Mouse (Mus musculus) cerebellum, postnatal 36 days (tissue): Measurements from ENCODE around the gene Rbm47.
"Not testable (repeated sequence)": the region's sequence is repeated elsewhere in the genome, so short reads cannot be mapped to it uniquely, and the experiment has no call there.

Source experiments
- DNase-seq, 2 experiments: peaks; one replicate each; pipeline ENCODE4 v3.0.0; 2021 to 2022; ENCODE audit warnings: mixed read lengths in 2 of 2

Rbm47 gene

DNA sequence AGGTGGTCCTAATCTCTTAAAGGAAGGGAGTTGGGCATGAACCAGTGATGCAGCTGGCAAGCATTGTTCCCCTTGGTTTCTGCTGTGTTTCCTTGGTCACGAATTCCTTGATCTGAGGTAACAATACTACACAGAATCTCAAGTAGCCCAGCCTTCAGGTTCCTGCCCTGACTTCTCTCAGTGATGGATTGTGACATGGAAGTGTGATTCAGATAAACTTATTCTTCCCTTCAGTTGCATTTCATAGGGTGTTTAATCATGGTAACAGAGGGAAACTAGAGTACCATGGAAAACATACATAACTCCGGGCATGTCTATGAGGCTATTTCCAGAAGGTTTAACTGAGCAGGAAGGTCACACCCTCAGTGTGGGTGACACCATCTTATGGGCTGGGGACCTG lies at the start of gene Rbm47:
Rbm47 (minus strand) TSS at position 101 of the 400 bp plus-strand sequence.
- no peak for DNase-seq

DNA sequence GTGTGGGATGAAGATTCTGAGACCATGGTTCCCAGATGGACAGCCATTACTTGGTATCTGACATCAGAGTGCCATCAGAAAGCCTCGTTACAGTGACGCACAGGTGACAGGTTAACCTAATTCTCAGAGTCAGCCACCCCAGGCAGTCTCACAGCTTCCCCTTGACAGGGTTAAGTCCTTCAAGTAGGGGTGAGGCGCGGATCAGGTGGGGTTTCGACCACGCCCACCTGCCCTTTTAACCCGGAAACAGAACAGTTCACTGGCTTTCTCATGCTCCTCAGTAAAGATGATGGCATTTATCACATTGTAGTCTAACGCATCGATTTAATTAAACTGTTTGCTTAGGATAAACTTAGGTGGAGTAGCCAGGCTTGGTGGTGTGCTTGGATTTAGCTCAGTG lies 47.7 kb upstream of the Rbm47 start:
- DNase-seq = no peak

DNA sequence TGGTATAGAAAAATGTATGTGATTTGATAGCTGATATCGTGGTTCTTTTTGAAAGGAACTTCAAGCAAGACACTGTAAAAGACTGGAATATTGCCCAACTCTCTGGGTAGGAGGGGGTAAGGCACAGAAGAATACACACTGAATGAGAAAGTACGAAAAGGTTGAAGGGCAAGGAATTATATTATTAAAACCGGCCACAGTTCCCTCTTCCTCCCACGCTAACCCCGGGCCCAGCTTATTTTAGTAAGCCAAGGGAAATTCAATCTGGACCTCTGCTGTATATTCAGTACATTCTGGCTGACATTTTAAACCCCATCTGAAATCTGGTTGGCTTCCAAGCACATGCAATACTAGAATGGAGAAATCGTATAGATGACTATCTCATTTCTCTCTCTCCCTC lies 46.8 kb upstream of the Rbm47 start:
- DNase-seq = no peak

DNA sequence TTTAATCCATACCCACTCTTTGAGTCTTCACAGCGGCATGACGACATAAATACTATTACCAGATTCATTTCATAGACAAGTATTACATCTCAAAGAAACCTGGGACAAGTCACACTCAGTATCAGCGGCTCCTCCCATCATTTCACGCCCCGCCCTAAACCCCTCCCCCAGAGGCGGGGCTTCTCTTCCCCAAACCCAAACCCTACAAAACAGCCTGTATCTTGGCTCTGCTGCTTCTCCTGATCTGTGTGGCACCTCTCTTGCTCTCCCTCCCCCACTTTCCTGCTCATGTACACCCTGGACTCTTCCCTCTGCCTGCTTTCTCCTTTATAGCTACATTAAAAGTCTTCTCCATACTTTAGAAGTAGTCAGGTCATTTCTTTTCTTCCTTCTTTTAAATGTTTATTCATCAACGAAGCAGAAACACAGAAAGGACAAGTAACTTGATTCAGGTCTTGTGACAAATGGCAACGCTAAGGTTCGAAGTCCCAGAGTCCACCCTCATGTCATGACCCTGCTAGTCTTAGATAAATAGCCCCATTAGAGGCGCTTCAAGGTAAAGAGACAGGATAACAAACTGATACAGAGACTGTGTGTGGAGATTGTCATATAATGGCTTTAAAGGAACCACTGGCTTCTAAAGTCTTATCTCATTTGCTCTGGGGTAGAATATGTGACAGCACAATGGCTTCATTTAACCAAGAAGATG lies 42.8 kb upstream of the Rbm47 start:
- DNase-seq = no peak

DNA sequence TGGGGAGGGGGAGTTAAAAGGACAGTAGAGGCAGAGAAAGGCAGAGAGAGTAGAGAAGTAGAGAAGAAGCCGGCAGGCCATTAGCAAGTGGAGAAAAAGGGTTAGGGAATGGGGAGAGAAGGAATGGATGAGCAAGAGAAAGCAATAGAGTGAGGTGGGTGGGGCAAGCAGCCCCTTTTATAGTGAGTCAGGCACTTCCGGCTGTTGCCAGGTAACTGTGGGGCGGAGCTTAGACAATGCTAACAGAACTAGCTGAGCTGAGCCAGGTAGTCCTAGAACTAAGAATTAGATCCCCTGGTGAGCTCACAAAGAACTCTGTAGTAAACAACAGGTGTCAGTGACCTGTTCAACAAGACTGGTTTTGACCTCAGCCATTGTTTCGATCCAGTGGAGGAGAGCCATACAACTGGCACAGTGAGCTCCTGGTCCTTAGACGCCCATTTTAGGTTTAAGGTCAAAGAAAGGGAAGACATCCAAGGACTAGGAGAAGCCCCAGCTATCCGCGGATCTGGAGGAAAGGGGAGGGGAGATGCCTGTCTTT lies 41.5 kb upstream of the Rbm47 start:
- DNase-seq = no peak

DNA sequence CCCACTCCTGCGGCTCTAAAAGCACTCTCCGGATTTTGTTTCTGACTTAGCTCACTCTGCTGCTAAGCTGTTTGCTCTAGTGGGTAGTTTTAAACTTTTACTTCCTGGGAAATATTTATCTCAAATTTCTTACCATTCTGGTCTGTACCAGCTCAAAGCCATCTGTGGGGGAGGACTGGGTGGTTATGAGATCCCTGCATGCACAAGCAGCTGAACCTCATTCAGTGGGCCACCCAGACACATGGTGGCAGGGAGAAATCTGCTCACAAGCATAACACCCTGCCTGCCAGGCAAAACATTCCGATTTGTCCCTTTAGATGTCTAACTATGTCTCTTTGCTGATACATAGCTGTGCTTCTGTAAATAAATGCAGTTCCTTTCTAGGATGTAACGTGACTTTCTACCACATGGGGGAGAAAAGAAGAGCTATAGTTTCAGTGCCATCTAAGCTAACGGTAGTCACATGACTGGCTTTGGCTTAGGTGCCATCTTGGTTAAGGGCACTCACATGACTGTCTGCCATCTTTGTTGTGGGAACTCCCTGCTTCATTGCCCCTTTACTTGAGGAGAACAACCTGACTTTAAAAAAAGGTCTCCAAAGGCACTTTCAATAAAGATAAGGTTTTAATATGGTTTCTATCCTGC lies 36.7 kb upstream of the Rbm47 start:
- DNase-seq = no peak

DNA sequence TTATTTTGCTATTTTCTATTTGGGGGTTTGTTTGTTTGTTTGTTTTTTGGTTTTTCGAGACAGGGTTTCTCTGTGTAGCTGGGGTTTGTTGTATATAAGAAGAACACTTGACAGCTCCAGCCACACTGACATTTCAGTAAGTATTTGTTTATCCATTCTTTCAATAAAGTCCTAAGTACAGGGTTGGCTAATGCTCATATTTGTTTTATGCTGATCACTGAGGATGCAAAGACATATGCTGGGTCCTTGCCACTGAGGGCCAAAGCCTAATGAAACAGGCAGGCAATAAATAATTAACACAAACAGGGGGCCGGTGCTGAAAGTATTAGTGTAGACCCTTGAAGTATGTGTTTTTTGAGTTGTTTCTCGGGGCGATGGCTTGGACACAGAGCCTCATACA lies 32.0 kb upstream of the Rbm47 start:
- no peak for DNase-seq

DNA sequence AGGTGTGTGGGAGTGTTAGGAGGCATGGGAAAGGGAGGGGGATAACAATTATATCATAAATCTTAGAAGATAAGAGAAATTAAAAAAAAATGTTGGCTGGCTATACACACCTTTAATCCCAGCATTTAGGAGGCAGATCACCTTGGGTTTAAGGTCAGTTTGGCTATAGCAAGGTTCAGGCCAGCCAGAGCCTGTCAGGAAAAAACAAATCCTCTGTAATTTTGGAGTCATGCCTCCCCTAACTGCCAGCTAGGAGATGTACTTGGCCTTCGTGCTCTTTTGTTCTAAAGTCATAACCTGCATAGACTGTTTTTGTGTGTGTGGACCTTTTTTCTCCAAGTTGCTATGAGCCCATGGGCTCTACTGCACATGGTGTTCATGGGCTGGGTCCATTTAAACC lies 30.5 kb upstream of the Rbm47 start:
- DNase-seq = no peak

DNA sequence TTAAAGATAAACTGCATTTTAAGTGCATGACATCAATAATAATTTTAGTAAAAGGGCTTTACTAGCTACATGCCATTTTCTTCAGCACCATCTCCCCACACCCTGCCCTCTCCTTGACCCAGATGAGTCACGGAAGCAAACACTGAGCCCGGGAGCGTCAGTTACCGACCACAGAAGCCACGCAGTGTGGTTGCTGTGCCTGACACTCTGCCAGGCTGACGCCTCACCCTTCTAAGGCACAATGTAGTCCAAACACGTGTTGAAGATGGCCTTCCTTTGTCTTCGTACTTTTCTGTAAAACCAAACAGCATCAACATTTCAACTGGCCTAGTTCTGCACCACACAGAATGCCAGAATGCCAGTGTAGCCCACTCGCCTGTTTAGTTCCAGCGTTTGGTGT lies 27.1 kb upstream of the Rbm47 start:
- no peak for DNase-seq

DNA sequence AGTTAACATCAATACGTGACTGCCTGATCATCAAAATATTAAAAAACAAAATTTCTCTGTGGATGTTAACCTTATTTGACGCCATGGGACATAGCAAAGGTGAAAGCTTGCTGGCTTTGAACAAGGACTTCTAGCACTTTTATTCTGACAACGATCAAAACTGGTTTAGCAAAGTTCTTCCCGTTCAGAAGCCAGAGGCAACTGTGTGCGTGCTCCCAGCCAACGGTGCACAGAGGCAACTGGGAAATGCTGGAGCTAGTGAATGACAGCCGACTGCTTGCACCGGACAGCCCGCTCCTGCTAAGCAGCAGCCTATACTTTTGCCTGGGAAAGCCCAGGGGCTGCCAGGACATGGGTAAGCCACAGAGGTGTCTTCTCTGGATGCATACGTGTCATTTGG lies 22.4 kb upstream of the Rbm47 start:
- no peak for DNase-seq

DNA sequence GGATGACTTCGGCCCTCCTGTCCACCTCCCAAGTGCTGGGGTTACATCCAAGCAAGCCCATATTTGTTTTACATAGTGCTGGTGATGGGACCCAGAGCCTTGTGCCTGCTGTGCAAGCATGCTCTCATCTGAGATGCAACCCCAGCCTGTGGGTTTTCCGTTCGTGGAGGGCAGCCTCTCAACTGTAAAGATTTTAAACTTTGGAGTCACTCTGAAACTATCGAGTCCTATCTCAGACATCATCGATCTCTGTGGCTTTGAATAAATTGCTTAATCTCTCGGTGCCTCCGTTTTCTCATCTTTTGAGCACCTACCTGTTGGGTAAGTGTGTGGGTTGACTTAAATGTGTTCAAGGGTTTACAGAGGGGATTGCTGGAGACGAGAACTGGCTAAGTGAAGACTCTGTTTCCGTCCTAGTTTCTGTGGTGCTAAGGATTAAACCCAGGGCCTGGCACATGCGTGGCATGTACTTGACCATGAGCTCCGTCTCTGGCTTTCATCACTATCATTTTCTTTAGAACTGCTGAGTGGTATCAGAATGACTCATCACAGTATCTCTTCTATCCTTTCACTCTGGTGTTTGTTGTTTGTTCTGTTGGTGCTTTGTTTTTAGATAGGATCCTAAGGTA lies 20.4 kb upstream of the Rbm47 start:
- DNase-seq = no peak

DNA sequence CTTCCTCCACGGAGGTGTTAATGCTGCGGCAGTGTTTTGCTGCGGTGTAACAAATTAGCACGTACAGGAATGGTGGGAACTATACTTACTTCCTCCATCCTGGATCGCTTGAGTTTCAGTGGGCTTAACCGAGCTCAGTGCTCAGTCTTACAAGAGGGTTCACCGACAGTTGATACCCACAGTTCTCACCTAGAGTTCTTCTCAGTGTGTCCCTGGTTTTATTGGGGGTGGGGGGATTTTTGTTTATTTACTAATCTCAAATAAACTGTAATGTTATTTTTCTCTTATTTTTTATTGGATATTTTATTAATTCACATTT lies 18.2 kb upstream of the Rbm47 start:
- no peak for DNase-seq

DNA sequence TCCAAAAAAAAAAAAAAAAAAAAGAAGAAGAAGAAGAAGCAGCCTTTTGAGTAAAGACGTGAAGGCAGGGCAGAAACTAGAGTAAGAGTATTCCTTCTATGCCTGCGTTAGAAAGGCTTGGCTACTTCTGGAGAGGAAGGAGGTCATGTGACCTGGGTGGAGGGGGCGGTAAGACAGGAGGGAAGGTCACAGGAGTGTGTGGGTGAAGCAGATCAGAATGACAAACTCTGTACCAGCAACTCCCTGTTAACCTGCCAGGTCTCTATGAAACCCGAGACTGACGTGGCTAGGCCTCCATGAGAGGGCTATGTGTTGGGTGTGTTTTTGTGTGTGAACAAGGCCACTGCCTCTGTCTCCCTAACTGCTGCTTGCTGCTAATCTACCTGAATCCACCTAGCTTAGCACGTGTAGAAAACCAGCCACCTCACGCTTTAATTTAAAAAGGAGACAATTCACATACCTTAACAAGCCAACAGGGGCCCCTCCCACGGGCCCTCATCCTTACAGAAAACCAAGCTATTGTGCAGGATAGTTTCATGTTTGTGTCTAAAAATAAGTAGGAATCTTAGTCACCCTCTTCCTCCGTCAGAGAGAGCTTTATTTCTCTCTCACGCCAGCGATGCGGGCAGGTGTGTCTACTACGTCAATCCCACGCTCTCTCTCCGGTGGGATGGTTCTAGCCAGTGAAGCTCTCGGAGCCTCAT lies 17.7 kb upstream of the Rbm47 start:
- no peak for DNase-seq

DNA sequence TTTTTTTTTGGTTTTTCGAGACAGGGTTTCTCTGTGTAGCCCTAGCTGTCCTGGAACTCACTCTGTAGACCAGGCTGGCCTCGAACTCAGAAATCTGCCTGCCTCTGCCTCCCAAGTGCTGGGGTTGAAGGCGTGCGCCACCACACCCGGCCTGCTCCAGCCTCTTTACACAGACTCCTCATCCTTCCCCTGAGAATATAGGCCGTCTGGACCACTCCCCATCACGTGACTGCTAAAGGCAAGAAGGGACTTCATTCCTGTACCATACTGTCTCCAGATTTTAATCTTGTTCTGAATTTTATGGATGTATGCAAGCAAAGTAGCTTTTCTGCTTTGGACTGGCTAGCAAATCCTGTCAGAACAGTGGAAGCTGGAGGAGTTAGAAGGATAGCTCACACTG lies 15.7 kb upstream of the Rbm47 start:
- DNase-seq = not testable (repeated sequence)

DNA sequence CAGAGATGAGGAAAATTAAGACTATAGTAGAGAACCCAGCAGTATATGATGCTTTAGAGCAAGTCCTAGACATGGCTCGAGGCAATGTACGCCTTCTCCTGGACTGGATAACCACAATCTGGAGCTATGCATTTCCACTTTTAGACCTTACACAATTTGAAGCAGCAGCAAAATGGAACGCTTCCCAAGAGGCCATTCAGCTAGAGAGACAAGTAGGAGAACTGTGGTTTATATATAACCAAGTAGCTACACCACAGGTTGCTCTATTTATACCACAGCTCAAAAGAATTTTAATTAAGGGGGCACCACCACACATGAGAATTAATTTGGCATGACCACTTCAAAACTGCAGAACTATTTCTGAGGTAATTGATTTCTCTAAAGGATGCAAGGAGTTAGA lies 9.2 kb upstream of the Rbm47 start:
- DNase-seq = no peak

DNA sequence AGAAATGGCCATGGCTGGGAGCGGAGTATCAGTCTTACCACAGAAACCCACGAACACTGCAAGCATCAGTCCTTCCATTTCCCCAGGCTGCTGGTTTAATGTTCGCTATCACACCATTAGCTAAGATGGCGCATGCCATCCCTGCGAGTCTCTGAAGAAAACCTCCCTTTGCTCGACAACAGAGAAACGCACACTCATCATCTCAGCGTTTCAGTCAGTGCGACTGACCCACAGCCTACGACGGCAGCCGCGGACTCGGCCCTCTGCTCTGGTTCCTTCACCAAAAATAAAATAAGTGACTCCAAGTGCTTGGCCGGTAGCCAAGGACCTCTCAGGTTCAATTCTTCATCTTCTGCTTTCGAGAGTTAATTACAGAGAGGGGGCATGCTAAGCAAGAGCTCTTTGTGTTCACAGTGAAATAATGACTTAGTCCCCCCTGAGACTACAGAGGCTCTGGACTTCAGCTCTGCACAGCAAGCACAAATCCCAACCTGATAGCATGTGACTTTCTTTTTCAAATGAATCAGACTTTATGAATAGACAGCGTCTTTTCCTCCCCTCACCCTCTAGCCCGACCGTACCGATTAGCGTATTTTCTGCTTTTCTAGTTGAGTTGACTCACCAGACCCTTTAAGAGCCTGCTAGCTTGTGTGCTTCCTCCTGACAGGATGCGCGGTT lies 1.4 kb upstream of the Rbm47 start:
- DNase-seq = no peak

DNA sequence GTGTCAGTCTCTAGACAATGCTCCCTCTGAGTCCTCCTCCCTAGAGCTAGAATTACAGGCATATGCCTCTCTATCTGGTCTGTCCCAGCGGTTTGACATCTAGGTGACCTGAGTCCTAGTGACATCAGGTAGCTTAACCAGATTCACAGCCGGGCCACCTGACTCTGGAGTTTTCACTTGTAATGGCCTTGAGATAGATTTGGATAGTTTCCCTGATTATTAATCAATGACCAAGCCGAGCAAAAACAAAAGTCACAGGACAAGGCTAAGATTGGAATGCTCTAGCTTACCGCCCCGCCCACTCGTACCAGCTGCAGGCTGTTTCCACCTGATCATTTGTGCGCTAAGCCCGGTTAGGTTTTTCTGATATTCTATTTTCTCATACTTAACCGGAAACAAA lies 2.3 kb downstream of the Rbm47 start:
- no peak for DNase-seq

DNA sequence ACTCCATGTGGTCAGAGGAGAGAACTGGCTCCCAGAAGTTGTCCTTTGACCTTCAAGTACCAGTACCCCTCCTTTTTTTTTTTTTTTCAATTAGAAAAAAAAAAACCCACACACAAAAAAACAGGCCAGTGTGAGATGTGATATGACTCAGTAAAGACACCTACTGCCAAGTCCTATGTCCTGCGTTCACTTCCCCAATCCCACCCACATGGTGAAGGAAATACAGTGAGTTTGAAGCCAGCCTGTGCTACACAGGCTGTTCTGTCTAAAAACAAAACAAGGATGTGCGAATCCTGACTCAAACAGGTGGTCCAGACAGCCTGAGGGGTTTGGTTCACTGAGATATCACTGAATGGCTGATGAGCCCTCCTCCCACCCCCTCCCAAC lies 3.8 kb downstream of the Rbm47 start:
- no peak for DNase-seq

DNA sequence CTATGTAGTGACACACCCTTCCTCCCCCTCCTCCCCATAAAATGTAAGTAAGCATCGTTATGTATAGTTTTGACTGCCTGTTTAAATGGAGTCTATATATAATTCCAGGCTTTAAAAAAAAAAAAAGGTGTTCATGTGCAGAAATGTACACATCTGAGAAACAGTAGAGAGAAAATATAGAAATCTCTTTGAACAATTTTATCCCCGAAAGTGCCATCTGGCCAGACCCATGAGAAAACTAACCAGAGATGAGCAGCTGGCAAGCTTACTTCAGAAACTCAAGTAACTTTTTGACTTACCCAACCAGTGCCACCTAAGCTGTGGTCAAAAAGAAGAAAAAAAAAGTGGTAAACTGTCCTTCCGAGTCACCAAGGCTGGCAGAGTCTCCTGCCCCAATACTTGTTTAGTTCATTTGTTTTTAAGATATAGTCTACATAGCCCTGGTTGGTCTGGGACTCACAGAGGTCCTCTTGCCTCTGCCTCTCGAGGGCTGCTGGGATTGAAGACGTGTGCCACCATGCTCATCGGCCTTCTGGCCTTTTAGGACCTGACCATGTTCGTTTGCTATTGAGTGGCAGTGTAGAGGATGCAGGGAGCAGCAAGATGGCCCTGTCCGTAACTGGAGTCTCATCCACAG lies 4.3 kb downstream of the Rbm47 start:
- no peak for DNase-seq

DNA sequence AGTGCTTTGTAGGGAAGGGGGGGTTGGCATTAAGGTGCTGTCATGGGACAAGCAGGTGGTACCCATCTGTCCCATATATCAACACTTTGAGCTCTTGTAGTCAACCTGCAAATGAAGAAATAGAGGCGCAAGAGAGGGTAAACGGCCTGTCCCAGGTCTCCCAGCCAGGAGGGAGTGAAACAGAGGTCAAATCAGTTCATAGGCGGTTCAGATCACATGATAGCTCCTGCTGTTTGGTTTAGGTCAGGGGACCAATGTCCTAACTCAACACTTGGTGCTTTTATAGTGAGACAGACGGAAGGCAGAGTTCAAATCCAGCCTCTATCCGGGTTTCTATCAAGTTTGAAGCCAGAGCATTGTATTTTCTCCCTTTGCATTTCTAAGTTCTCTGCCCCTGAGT lies 6.0 kb downstream of the Rbm47 start:
- no peak for DNase-seq

DNA sequence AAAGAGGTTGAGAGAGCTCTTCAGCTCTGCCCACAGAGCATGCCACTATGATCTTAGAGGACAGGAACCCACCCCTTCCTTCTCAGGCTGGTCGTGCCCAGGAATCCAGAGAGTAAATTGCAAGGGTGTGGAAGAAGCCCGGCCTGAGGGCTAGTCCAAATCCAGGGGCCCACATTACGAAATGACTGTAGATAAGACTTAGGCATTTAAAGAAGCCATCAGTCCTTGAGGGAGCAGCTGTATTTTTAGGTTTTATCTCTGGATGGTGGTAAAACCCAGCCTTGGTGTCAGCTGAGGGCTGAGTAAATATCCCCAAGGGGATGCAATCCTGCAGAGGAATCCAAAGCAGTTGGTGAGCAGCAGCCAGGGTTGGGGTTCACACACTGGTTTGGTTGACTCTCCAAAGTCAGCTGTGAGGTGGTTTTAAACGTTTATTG lies 6.7 kb downstream of the Rbm47 start:
- no peak for DNase-seq

DNA sequence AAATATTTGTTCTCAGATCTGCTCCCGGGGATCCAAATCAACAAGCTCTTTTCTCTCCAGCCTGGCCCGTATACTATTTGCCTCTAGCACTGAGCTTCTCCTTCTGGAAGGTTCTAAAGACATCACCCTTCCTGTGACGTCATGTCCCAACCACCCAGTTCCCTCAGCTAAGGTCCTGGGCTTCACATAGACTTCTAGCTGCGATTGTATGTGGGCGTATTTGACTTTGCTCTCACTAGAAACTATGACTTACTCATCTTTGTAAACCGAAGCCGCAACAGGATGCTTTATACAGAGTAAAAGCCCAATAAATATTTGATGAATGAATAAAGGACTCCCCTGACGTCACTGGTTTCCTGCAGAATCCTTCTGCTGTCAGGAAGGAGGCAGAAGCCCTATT lies 7.2 kb downstream of the Rbm47 start:
- no peak for DNase-seq
